Mouse (Mus musculus) frontal cortex, postnatal 25 days (tissue): ENCODE measurements around the gene Taf3.
A peak's percentile ranks its signal among the peaks of the same experiment; 100 is the strongest.

Experiments used
- DNase-seq, 2 experiments: peaks; one replicate each; pipeline ENCODE4 v3.0.0; 2022; ENCODE audit warnings: low spot score in 2 of 2

Gene Taf3

DNA sequence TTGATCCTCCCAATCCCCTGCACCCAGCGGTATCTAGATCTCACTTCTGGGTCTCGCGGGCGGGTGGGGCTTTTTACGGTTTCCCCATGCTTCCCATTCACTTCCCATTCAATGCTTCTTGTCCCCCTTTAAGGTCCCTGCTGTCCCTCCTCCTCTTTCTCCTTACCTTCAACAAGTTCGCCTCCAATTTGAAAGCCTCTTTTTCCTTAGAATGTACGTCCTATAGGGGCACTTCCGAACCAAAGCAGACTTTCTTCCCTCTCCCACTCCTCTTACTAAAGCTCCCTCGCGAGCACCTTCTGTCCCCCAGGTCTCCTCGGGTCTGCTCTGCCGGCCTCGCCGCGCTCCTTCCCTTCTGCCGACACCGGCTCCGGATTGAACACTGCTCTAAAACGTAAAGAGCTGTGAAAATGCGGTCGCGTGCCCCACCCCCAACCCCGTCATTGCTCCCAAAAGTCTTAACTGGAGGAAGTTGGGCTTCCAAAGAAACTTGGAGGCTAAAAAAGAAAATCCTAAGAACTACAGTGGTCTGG, 158.7 kb downstream of the Taf3 start, which contains the start of gene Gata3:
Gene Gata3 (minus strand): TSS at position 384 of the 533 bp plus-strand sequence.
- no peak for DNase-seq

DNA sequence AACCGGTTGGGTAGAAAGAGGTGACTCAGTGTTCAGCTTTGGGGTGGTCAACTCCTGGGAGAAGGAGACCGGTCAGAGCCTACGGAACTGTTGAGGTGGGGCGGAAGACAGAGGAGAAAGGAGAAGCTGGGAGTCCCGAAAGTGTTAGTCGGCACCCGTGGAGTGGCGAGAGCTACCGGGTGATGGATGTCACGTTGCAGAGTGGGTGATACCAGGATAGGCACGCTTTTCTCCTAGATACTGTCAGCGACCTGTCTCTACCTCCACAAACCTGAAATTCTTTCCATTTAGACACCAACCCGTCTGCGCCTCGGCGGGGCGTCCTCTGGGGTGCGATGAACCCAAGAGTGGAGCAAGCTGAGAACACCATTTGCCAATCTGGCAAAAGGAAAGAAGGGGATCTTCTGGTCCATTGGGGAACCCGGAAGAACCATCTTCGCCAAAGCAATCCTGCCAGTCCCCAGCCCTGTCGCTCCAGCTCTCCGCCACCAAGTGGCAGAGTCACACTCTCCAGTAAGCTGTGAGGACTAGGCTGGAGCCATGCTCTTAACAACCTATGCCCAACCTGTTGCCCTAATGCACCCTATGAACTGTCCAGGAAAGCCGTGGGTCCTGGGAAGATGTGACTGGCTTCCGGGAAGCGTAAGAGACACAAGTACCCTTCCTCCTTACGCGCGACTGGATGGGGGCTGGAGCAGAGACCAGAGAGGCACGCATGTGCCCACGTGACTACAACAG, 159.3 kb downstream of the Taf3 start, which contains the start of gene 9230102O04Rik:
Gene 9230102O04Rik (minus strand): TSS at position 628 of the 738 bp plus-strand sequence.
- DNase-seq, result no peak

GRCm38 (mm10) chr2:9887636-9888035, 160.8 kb downstream of the Taf3 start:
- no peak for DNase-seq

GRCm38 (mm10) chr2:9886921-9887610, 161.3 kb downstream of the Taf3 start:
- no peak for DNase-seq

DNA sequence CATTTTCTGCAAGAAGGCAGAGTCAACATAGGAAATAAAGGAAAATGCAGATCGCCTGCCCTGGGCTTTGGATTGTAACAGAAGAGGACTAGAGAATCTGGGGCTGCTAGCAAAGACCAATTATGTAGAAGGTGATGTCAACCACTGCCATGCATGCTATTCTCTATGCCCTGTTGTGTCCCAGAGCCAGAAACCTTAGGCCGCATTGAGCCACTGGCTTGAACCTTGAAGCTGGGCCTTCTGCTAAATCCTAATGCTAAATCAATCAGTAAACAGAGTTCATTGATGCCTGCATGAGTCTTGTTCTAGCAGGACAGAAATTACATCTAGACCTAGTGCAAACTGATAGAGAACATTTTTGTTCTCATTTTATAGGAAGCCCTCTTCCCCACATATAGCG, 162.4 kb downstream of the Taf3 start:
- no peak for DNase-seq

DNA sequence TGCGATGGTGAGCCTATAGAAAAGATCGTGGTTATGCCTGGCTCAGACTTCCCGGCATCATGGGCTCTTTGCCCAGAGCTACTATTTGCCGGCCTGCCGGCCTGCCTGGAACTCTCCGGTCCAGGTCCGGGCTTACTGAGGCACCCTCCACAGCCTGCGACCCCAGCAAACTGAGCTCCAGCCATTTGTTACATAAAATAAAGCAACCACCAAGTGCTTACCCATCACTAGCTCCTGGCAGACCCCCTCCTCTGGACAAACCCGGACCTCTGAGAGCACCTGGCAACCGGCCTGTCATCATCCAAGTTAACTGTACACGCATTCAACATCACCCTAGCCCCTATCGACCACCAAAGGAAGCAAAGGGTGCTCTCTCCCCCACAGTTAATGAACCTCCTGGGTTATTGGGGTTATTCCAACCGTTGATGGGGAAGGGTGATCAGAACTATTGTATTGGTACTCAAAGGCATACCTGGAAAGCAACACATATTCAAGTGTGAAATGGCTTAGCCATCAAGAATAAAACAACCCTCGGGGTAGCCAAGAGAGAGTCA, 163.1 kb downstream of the Taf3 start:
- DNase-seq, result no peak

DNA sequence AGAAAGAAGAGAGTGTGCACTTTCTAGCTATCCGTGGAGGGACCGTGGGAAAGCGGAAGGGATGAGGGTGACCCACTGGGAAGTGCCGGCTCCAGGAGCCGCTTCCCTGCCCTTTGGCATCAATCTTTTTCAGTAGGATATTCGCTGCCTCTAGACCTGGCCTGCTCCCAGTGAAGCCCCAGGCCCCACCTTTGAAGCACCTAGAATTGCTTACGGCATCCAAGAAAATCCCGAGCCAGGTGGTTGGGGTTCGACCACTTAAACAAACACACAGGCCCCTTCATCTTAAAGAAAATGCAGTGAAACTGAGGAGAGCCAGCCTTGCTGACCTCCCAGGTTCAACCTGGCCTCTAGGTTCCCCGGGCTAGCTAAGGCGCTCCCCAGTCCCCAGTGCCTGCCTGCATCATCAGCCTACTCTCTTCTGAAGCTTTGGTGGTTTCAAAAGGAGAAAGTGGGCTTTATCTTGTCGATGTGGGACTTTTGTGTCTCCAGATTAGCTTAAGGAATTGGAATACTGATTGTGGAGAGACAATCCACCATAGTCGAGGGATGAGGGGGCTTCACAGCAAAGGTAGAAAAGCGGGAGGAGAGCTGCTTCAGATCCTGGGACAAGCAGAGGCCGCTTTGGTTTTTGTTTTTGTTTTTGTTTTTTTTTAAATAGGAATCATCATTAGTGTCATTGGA, 163.7 kb downstream of the Taf3 start:
- no peak for DNase-seq

DNA sequence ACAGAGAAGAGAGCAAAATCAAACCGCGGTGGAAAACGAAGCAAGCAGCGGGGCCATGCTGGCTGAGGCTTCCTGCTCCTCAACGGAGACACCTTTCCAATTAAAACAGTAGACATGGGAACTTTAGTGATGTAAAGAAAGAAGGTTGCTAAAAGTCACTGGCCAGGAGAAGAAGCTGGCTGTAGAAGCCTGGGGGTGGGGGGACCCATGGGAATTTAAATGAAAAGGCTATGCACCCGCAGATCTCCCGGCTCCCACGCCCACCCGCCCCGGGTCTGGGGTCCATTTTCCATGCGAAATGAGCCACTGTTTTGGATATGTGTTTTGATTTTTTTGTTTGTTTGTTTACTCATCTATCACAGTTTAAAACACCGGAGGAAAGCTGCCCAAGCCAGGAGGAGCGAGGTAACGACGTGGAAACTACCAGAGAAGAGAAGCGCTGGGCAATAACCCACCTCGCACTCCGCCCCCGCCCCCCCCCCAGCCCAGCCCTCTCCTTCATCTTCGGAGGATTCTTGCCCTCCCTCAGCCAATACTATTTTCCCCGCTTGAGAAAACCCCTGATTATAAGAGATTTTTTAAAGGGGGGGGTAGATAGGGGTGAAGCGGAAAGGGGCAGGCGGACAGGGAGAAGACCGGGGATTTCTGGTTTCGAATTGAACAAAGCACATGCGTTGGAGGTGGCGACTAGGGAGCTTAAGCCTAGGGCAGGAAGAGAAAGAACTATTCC, 164.4 kb downstream of the Taf3 start:
- no peak for DNase-seq

DNA sequence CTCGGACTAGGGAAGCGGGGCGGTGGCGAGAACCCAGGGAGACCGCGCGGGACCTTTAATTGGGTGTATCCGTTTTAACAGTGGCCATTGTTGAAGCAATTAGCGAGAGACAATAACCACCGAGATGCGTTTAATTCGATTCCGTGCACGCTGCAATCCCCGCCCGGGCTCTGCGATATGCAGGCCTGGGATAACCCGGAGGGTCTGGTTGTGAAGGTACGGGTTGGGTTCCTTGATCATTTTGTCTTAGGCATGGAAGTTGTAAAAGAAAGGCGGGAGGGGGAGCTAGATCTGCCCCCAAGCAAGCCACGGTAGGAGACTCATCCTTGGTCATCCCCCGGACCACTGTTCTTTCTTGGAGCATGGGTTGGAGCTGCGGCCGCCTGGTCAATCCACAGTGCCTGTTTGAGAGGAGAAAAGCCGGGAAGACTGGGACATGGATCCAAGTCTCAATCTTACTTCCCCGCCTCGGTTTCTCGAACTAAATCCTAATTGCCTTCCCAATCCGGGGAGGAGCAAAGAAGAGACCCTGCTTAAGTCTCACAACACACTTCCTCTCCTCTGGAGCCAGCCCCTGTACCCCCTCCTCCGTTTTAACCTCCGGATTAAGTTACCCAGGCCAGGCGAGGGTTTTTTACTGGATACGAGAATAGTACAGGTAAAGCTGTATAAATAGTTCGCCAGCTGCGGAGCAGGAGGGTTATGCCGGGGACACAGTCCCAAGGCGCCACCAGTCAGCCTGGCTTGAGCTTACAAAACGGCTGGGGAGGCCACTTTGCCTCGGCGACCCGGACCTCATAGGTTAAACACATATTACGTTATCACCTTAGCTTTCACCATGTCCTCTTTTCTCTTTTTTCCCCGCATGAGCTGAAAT, 165.2 kb downstream of the Taf3 start:
- DNase-seq, result no peak

DNA sequence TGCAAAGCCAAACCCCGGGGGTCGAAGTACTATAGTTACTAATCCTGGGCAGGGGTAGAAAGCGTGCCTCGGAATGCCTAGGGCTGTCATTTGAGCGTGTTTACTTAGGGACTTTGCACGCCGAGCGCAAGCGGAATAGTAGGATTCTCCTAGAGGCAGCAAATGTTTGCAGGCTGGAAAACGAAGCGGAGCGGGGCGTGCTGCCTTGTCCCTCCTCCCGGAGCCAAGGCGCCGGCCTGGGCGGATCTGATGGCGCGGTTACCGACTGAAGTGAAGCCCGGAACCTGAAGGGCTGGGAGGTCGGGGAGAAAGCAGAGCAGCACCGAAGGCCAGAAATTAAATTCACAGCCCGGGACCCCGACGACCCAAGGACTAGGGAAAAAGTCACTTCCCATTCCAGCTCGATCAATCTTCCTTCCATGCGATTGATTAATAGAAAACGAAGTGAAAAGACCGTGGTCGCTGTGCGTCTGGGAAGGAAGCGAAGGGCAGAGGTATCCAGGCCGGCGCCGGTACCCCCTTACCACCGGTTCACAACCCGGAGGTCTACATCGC, 165.9 kb downstream of the Taf3 start:
- no peak for DNase-seq

DNA sequence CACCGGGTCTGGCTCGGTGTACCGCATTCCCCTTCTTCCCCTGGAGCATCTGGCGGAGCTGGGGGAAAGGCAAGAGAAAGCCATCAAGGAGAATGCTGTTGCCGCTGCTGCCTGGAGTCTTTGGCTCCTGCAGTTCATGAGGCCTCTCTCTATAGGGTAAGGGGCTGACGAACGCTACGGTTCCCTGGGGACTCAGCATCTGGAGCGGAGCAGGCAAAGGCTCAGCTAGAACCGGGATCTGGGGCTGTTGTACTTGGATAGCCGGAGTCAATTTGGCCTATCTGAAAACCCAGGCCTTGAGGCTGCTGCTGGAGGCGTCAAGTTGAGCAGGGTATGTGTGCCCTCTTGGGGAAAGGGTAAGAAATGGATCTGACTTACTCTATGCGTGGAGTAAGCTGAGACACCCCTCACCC, 166.8 kb downstream of the Taf3 start:
- no peak for DNase-seq

DNA sequence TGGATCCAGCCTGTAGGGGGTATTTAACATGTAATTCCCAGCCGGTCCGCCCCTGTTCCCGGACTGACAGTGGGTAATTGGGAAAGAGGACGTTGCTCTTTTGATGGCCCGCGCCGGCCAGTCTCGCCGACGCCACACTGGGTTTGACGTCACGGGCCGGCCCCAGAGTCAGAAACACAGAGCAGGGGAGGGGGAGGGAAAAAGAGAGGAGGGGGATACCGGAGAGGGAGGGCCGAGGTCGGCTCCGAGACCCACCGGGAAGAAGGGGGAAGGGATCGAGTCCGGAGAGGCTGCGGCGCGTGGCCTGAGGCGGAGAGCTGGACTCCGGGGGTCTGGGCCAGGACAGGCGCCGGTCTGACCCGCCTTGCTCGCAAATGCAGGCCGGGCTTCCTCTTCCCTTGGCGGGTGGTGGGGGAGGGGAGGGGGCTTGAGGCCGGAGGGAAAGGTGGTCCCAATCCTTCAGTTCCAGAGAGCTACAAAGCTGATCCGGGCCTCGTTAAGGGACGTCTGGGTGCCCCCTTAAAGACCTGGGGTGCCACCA, 167.3 kb downstream of the Taf3 start, which contains the start of gene 4930412O13Rik:
Gene 4930412O13Rik (plus strand): TSS at position 202 of the 541 bp plus-strand sequence.
- no peak for DNase-seq

DNA sequence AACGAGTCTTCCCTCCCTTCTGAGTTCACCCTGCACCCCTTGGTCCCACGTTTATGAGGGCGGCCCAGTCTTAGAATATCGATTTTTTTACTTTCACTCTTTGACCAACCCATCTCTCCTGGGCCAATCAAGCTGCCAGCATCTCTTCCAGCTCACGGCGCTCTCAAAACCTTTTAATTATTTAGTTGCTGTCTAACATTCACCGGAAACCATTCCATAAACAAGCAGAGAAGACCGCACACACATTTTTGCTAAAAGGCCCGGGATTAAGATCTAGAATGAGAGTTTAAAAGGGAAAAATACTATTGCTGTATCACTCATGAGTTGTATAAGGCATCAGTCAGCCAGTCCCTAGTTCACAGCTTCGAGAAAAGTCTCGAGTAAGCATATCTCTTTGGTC, 168.1 kb downstream of the Taf3 start:
- DNase-seq, result no peak

DNA sequence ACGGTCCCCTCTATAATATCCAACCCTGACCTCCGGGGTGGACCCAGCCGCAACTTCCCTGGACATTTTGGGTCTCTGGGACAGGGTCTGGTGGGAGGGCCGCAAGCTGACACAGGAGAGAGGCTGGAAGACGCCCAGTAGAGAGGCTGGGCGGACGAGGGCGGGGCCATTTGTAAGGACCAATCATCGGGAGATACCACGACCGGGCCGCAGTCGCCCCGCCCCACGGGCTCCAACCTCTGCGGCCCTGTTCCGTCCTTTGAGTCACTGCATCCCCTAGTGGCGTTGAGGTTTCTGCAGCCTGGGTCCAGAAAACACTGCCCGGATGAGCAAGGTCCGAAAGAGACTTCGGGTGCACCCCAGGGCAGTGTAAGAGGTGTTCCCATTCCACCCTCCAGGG, 168.9 kb downstream of the Taf3 start:
- DNase-seq, result peak in 1 of 2 experiments; percentile 45

GRCm38 (mm10) chr2:9879092-9879491, 169.3 kb downstream of the Taf3 start:
- no peak for DNase-seq

DNA sequence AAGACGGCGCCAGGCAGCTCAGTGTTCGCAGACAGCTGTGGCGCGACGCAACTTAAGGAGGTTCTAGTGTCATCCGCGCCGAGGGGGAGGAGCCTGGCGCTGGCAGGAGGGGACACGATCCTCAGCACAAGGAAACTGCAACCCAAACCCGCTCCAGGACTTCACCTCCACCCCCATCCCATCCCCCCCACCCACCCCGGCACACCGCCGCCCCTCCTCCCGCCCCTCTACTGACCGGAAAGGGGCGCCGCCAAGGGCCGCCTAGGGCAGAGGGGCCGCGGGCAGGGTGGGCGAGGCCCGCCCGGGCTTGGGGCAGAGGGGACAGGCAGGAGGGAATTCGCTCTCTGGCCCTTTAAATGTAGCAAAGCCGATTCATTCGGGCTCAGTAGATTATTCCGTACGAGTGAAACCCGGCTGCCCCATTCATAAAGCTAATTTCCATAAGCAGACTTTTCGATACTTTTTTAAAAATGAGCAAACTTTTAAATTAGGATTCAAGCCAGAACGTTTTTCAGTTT, 169.8 kb downstream of the Taf3 start:
- DNase-seq, result no peak

DNA sequence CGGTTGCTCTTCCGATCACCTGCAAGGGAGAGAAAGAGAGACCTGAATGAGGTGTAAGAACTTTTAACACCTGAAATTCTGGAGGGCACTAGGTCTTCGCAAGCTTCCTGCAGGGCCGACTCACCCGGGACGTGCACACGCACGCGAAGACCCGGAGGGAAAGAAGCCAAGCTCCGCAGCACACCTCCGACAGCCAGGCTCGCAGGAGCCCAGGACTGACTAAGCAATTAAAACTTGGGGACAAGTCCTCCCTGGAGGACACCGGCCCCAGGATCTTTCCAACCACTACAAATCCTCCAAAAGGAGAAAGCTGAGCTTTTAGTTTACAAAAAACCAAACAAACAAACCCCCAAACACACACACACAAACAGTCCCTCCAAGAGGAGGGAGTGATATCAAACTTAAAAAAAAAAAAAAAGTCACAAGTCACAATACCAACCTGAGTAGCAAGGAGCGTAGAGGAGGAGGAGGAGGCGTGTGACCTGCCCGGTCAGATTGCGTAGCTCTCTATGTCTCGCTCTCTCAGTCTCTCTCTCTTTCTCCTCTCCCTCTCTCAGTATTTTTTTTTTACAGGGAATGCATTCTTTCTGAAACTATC, 170.3 kb downstream of the Taf3 start:
- DNase-seq, result no peak

DNA sequence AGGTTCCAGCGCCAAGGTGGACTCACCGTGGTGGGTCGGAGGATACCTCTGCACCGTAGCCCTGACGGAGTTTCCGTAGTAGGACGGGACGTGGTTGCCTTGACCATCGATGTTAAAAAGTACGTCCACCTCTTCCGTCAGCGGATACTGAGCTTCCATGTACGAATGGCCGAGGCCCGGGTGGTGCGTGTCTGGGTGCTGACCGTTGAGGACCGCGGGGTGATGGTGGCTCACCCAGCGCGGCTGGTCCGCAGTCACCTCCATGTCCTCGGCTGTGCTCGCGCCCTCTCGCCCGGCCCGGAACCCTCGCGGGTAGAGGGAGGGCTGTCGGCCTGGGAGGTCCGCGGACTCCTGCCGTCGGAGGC, 171.1 kb downstream of the Taf3 start:
- DNase-seq, result no peak
